Comparison of ENCODE assay signal across 8 mouse cellular contexts in genomic region chr5:36988781-36989624, GRCm38 (mm10). TPM values are rescaled to one million over a fixed set of nuclear protein-coding genes. Genes with fewer than 3 reads are reported as not detected.
DNase-seq lines count a peak whose midpoint lies in the region; ATAC-seq lines count a peak whose summit lies in the region.

TSS of gene Wfs1 (minus strand) at chr5:36989205.

- no peaks in the 10 kb centered on the region for H3K27me3 ChIP-seq in intestine, embryonic 16.5 days (replicated peaks; ENCODE audit: control insufficient read depth, insufficient read depth, low read length)

- H3K9ac ChIP-seq in intestine, embryonic 16.5 days (ENCODE audit: low read depth, low read length), result peak within 1 kb of the TSS; percentile 79

- peak within 1 kb of the TSS; percentile 94 for H3K27ac ChIP-seq in intestine, embryonic 16.5 days (ENCODE audit: low read length)

- peak; percentile 99 for ATAC-seq in intestine, embryonic 16.5 days

- H3K36me3 ChIP-seq in intestine, embryonic 16.5 days (ENCODE audit: control insufficient read depth, insufficient read depth, low read length), result no peaks in the 10 kb centered on the region

- no peaks in the 10 kb centered on the region for H3K9me3 ChIP-seq in intestine, embryonic 16.5 days (ENCODE audit: control insufficient read depth, low read length)

- DNase-seq in adrenal gland, adult 8-10 months, result peak; percentile 99
- DNase-seq in embryo, embryonic 11.5 days (ENCODE audit: low read depth, low spot score), result peak; percentile 90
- DNase-seq in gonadal fat pad, adult 2 months (ENCODE audit: low read depth), result peak; percentile 75
- peak; percentile 95 to 98 for DNase-seq in left cerebral cortex, postnatal 25 days (ENCODE audit: low spot score in 2 of 2)
- peak; percentile 96 for DNase-seq in mesoderm, embryonic 11.5 days (ENCODE audit: low read depth, low spot score)
- peak; percentile 94 for DNase-seq in right cerebral cortex, postnatal 25 days
- peak; percentile 93 to 98 for DNase-seq in urinary bladder, postnatal 36 days (ENCODE audit: low spot score in 2 of 2)

- peak within 1 kb of the TSS; percentile 72 for H3K4me3 ChIP-seq in intestine, embryonic 16.5 days (ENCODE audit: low read length)

- peak within 1 kb of the TSS; percentile 89 for H3K4me2 ChIP-seq in intestine, embryonic 16.5 days (ENCODE audit: low read depth, low read length)

- intact Hi-C loops in left cerebral cortex, postnatal 25 days (cut with DNase I), result no loop called here

- H3K4me1 ChIP-seq in intestine, embryonic 16.5 days (ENCODE audit: control insufficient read depth, insufficient read depth, low read length), result 0 out of 2 replicates have a peak, but pooled peaks cover 8% of the 10 kb centered on the region

- WGBS in intestine, embryonic 16.5 days, result under 1% methylated on average over 60 of the region's 60 CpGs

RNA-seq across cellular contexts. Expression of gene Wfs1, which starts in this region (rescaled TPM):
- total RNA-seq in adrenal gland, adult 8-10 months (2022), result 100 to 1,000 TPM in 2 of 4 experiments, 10 to 100 TPM in 2; 36.1 to 156 (median 79.3) TPM
- polyA plus RNA-seq in gonadal fat pad, adult 2 months (2012; rRNA removed), result 26.5 and 41.3 TPM in 2 replicates
- 15.9 and 18.0 TPM in 2 replicates for polyA plus RNA-seq in intestine, embryonic 16.5 days (2015; fragmentation: Nextera tagmentation; extraction: Ambion mirVana)
- 100 to 1,000 TPM; 114 to 145 TPM for total RNA-seq in left cerebral cortex, postnatal 25 days (2021)

Comparison
In these comparisons a context has a peak if more than half of its experiments do, and no peak if none do; other contexts are left out.
1. Peak in every context shown above with its lines: DNase-seq, ATAC-seq, H3K4me3 ChIP-seq and H3K27ac ChIP-seq.